Mouse (Mus musculus): ENCODE data around the gene Ddah1. TPM values are rescaled to one million over a fixed set of nuclear protein-coding genes. Genes with fewer than 3 reads are reported as not detected.

Ddah1 gene
- total RNA-seq (2023) = not detected in 2 replicates

DNA sequence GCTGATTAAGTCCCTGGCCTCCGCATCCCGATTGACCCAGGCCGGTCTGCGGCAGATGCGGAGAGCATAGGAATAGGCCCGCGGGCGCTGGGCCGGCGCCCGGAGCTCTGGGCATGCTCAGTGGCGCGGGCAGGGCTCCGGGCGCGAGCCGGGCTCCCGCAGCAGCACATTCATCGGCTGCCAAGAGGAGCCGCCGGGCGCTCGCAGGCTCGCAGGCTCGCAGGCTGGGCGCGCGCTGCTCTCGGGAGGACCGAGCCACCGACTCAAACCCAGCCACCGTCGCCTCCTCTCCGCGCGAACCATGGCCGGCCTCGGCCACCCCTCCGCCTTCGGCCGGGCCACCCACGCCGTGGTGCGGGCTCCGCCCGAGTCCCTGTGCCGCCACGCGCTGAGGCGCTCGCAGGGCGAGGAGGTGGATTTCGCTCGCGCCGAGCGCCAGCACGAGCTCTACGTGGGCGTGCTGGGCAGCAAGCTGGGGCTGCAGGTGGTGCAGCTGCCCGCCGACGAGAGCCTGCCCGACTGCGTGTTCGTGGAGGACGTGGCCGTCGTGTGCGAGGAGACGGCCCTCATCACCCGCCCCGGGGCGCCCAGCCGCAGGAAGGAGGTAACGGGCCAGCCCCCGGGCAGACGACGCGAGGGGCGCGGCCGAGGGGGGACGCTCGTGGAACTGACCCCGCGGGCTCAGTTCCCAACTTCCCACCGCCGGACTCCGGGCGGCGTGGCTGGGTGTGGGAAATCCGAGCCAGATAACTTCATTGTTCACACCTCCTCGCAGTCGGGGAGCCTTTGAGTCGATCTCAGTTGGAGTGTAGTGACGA is at the start of gene Ddah1:
TSS of gene Ddah1 (plus strand) at position 115 of the 818 bp plus-strand sequence.

DNA sequence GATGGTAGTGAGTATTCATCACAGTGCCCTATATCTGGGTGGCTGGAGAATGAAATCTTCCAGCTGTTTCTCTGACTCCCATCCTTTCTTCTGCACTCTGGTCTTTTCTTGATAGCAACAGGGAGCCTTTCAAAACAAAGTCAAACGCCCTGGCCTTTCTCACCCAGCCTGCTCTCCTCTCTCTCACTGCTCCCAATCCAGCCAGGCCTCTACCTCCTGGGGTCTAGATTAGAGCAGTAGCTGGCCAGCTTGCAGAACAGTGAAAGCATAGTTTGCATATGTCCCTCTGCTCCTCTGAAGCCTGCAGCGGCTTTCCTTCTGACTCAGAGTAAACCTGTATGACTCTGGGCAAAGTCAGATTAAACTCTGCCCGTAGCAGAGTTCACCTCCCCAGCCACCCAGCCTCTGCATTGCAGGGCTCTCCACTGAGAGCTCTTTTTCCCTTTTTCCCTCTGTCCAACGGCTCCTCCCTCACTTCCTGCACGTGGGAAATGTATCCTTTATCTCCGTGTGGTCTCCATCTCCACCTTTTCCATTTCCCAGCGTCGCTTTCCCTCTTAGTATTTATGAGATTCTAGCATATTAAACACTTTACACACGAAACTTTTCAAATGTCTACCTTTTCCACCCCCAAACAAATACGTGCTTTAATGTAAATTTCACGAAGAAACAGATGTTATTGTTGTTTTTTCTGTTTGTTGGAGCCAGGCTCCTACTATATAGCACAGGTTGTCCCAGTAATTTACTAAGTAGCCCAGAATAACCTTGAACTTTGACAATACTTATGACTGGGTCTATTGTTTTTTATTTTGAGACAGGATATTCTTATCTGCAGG is 163.8 kb downstream of the Ddah1 start, which contains the start of gene Bcl10:
TSS of gene Bcl10 (plus strand) at position 786 of the 836 bp plus-strand sequence.

DNA sequence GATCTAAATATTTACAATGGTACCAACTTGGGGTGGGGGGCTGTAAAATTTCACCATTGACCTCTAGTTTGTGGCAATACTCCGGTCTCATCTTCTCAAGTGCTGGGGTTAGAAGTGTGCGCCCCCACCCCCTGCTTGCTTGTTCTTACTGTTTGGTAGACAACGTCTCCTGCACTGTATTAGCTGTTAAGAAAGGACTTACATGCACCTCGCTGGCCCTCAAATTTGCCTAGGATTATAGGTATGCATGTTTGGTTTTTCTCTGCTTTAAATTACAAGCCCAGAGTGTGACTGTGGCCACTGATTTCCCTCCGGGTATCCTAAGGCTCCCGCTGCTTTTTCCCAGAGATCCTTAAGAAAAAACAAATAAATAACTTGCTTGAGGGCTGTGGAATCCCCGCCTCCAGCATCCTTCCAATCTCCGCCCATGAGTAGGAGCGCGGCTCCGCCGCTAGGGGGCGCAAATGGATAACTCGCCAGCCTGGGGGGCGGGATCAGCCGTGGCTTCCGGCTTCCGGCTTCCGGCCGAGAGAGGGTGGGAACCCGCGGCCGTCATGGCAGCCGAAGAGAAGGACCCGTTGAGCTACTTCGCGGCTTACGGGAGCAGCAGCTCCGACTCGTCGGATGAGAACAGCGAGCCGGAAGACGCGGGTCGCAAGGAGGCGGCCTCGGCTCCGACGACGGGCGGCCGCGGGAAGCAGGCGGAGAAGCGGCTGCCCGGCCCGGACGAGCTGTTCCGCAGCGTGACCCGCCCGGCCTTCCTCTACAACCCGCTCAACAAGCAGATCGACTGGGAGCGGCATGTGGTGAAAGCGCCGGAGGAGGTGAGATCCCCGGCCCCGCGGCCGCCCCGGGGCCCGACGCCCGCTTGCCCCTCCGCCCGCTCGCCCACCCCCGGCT is 179.3 kb downstream of the Ddah1 start, which contains the start of gene 2410004B18Rik:
TSS of gene 2410004B18Rik (plus strand) at position 510 of the 900 bp plus-strand sequence.

Other genes starting within 250 kb of the Ddah1 start
- gene Znhit6, start 182.5 kb upstream of the Ddah1 start, total RNA-seq (2023) = 3.1 and 4.0 TPM in 2 replicates
- 0.76 and 1.1 TPM in 2 replicates for gene Ccn1, start 108.7 kb upstream of the Ddah1 start, total RNA-seq (2023)
- gene Bcl10, start 164.1 kb downstream of the Ddah1 start, total RNA-seq (2023) = 85.1 and 87.2 TPM in 2 replicates
- gene 2410004B18Rik, start 179.3 kb downstream of the Ddah1 start, total RNA-seq (2023) = 45.9 and 77.1 TPM in 2 replicates
- 0.14 TPM in 1 of 2 replicates, not detected in the other for gene Syde2, start 229.2 kb downstream of the Ddah1 start, total RNA-seq (2023)

Measured in neutrophil, adult 65 days (primary cell).